Mouse (Mus musculus) liver, adult 2 months (tissue): ENCODE data around the gene Smarcc1. TPM values are rescaled to one million over a fixed set of nuclear protein-coding genes. Genes with fewer than 3 reads are reported as not detected.
A peak's percentile ranks its signal among the peaks of the same experiment; 100 is the strongest.

Experiments used
- DNase-seq: peaks from one replicate; pipeline ENCODE4 v3.0.0-alpha.2; 2011; ENCODE audit warnings: low read depth, low spot score; ENCODE audit errors: extremely low read depth
- H3K27ac ChIP-seq: fragments of 200-500 bp; replicated peaks from 2 replicates; pipeline ENCODE4 v1.5.1; 2012; ENCODE audit warnings: low read depth, mild to moderate bottlenecking, control low read depth, inconsistent platforms, low read length; ENCODE audit not compliant: insufficient read depth
- H3K27me3 ChIP-seq: fragments of 200-500 bp; 2 replicates; pipeline ENCODE4 v1.6.1; 2012; ENCODE audit warnings: mild to moderate bottlenecking, moderate library complexity, low read length, inconsistent platforms; ENCODE audit not compliant: control insufficient read depth, insufficient read depth
- H3K36me3 ChIP-seq: fragments of 200-500 bp; 2 replicates; pipeline ENCODE4 v1.6.1; 2012; ENCODE audit warnings: low read length, inconsistent platforms; ENCODE audit not compliant: control insufficient read depth, insufficient read depth
- H3K4me1 ChIP-seq: fragments of 200-500 bp; 2 replicates; pipeline ENCODE4 v1.6.1; 2011; ENCODE audit warnings: low read length; ENCODE audit not compliant: control insufficient read depth, insufficient read depth
- H3K4me3 ChIP-seq: fragments of 200-500 bp; 2 replicates; pipeline ENCODE4 v1.5.1; 2011; ENCODE audit warnings: low read depth, mild to moderate bottlenecking, control low read depth, low read length, moderate library complexity; ENCODE audit not compliant: insufficient read depth
- H3K79me2 ChIP-seq: fragments of 200-500 bp; 2 replicates; pipeline ENCODE4 v1.6.1; 2012; ENCODE audit warnings: inconsistent platforms, mild to moderate bottlenecking, low read length, moderate library complexity; ENCODE audit not compliant: control insufficient read depth, insufficient read depth
- H3K9ac ChIP-seq: fragments of 200-500 bp; 2 replicates; pipeline ENCODE4 v1.6.1; 2012; ENCODE audit warnings: low read depth, mild to moderate bottlenecking, control low read depth, inconsistent platforms, low read length
- CTCF ChIP-seq: fragments of 200-500 bp; IDR thresholded peaks from 2 replicates; pipeline ENCODE4 v1.5.1; 2011; ENCODE audit warnings: low read depth, low read length, control low read depth
- POLR2A ChIP-seq: fragments of 200-500 bp; IDR thresholded peaks from 2 replicates; pipeline ENCODE4 v1.6.1; 2011; ENCODE audit warnings: low read length, control low read depth; ENCODE audit not compliant: insufficient read depth; ENCODE audit errors: extremely low read depth
- WGBS: fragments of 180-500 bp; shearing (Covaris S2); methylation state at CpG from one replicate; pipeline ENCODE4 v1.1.7; 2018; 5-methylcytosine and 5-hydroxymethylcytosine counted together
- polyA plus RNA-seq: library from polyadenylated mRNA; depleted of rRNA; stranded (reverse); fragments of >200 nt; gene quantifications from 2 replicates; pipeline ENCODE4 v1.2.3, GENCODE M21; 2012
- total RNA-seq: library from RNA; depleted of rRNA; stranded (reverse); fragments of >200 nt; gene quantifications from 2 replicates; pipeline ENCODE4 v1.2.3, GENCODE M21; 2014

The Smarcc1 gene
- total and polyA plus RNA-seq, 2 experiments: 7.5 to 9.8 TPM

GRCm38 (mm10) chr9:110229566-110230248 is 112.2 kb downstream of the Smarcc1 start:
- Histone ChIP-seq H3K9ac (no peak overlapping the region), H3K4me1 (no peaks in the 10 kb centered on the region), H3K4me3 (no peak overlapping the region), H3K27ac (no peak overlapping the region), H3K79me2 (no peaks in the 10 kb centered on the region), H3K27me3 (no peaks in the 10 kb centered on the region), H3K36me3 (peaks cover 4% of the 10 kb centered on the region; the same call in 1 of the 2 replicates)
- WGBS: 86% methylated on average over 10 of the region's 10 CpGs
- DNase-seq: no peak
- TF ChIP-seq POLR2A: no peak
- no peak for TF ChIP-seq CTCF

DNA sequence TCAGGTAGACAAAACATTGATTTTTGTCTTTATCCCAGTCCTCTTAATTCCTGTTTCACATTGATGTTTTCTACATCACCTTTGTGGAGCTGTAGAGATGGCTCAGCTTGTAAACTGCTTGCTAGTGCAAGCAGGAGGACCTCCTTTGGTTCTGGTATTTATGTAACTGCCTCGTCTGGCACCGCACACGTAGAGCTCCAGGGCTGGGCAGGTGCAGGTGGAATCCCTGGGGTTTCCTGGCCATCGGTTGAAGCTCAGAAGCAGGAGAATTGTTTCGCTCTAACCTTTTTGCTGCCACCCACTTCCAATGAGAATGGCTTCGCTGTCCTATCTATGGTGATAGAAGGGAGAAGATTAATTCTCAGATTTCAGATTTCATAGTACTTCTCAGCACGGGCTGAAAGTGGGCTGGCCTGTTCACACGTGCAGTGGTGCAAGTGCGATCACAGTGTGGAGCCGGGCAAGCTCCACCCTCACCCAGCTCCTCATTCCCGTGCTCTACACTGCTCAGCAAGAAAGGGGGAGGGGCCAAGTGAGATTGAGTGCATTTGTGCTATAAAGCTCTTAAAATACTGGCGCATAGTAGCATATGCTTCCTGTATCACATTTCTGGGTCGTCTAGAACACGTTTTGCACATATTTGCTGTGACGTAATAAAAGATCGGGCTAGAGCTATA is 113.0 kb downstream of the Smarcc1 start:
- H3K79me2 ChIP-seq: no peaks in the 10 kb centered on the region
- H3K4me1 ChIP-seq: no peaks in the 10 kb centered on the region
- H3K36me3 ChIP-seq: peaks cover 10% of the 10 kb centered on the region; the same call in 1 of the 2 replicates
- no peaks in the 10 kb centered on the region for H3K27me3 ChIP-seq
- H3K27ac ChIP-seq: no peak overlapping the region
- no peak overlapping the region for H3K4me3 ChIP-seq
- no peak overlapping the region for H3K9ac ChIP-seq
- no peak for DNase-seq
- no peak for TF ChIP-seq CTCF
- TF ChIP-seq POLR2A: no peak
- 90% methylated on average over 16 of the region's 16 CpGs for WGBS

DNA sequence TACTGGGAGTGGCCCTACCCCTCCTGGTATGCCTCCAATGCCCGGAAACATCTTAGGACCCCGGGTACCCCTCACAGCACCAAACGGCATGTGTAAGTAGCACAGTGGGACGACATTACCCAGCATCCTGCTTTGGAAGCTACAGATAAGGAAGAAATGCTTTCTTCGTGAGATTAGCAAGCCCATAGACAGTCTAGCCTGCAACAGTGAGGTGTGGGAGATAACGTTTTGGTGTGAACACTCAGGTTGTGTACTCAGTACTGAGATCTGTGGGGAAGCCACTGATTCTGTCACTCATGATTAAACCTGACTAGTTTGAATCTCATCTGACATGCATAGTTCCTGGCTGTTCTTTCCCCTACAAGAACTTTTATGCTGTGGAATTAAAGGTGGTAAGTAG is 117.5 kb downstream of the Smarcc1 start:
- peaks cover 27% of the 10 kb centered on the region for H3K36me3 ChIP-seq
- H3K79me2 ChIP-seq: no peaks in the 10 kb centered on the region
- H3K9ac ChIP-seq: no peak overlapping the region
- TF ChIP-seq CTCF (no peak), POLR2A (no peak)
- no peak for DNase-seq
- no peak overlapping the region for H3K27ac ChIP-seq
- no peaks in the 10 kb centered on the region for H3K4me1 ChIP-seq
- H3K27me3 ChIP-seq: no peaks in the 10 kb centered on the region
- WGBS: 90% methylated on average over 6 of the region's 6 CpGs
- no peak overlapping the region for H3K4me3 ChIP-seq

DNA sequence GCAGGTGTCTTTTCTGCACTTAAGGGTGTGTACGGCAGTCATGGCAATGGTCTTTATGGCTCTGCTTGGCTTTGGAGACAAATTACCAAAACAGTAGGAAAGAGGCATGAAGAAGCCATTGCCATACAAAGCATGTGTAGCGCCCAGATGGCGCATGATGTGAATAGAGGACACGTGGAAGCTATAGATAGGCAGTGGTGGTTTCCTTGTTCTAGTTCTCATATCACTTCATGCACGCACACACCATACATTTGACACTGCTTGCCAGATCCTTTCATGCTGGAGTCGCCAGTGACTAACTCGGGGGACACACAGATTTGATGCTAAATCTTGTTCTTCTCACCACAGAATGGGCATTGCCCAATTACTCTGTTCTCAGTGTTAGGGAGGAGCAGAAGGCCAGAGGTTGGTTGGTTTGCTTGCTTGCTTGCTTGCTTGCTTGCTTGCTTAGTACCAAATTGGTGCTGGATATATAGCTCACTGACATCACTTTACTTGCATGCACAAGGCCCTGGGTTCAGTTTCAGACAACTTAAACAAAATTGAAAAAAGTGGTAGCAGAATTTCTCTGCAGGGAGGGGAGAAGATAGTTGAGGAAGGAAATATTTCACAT is 125.8 kb downstream of the Smarcc1 start, which contains the start of gene Cspg5:
Gene Cspg5, plus strand, starts transcription at position 563 of the 613 bp plus-strand sequence.
- 93% methylated on average over 7 of the region's 7 CpGs for WGBS
- no peaks in the 10 kb centered on the region for H3K79me2 ChIP-seq
- H3K4me3 ChIP-seq: peak within 1 kb of the TSS; percentile 79; the same call in 1 of the 2 replicates
- peaks cover 3% of the 10 kb centered on the region; the same call in 1 of the 2 replicates for H3K36me3 ChIP-seq
- H3K27me3 ChIP-seq: no peaks in the 10 kb centered on the region
- peak within 1 kb of the TSS; percentile 31; the same call in 1 of the 2 replicates for H3K27ac ChIP-seq
- TF ChIP-seq CTCF (no peak), POLR2A (no peak)
- peaks cover 3% of the 10 kb centered on the region; the same call in 1 of the 2 replicates for H3K4me1 ChIP-seq
- no peak for DNase-seq
- H3K9ac ChIP-seq: peak within 1 kb of the TSS; percentile 78; the same call in 1 of the 2 replicates

- 14% methylated on average over 7 of the region's 7 CpGs for WGBS
- no peaks in the 10 kb centered on the region for H3K79me2 ChIP-seq
- TF ChIP-seq POLR2A: no peak
- TF ChIP-seq CTCF: no peak
- peak overlapping the region; percentile 78 for H3K9ac ChIP-seq
- peak overlapping the region; percentile 31; the same call in 1 of the 2 replicates for H3K27ac ChIP-seq
- peak; percentile 49 for DNase-seq
- H3K27me3 ChIP-seq: no peaks in the 10 kb centered on the region
- no peaks in the 10 kb centered on the region for H3K36me3 ChIP-seq
- H3K4me3 ChIP-seq: peak overlapping the region; percentile 79
- H3K4me1 ChIP-seq: peaks cover 3% of the 10 kb centered on the region; the same call in 1 of the 2 replicates
Measured at GRCm38 (mm10) chr9:110244567-110244888, 127.0 kb downstream of the Smarcc1 start.
